Mouse (Mus musculus): ENCODE results near the gene Gm4756.

Gene Gm4756

DNA sequence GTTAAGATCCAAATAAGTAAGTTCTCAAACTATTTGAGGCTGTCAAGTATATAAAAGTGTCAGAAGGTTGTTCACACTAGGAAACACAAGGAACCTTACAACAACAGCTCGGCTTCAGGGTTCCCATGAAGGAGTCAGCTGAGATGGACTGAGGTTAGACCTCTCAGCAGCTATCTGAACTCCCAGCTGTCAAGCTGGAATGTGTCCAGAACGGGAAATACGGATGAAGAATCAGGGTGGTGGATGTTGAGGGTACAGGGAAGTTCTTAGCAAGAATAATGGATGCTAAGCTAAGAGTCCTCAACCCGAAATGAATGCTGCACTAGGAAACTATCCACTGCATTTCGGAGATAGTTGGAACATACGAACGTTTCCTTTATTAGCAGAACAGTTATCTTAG, 117.2 kb downstream of the Gm4756 start:
- in situ Hi-C loops (cut with MboI, MseI) = loop anchor here (10.0 to 25.0 kb wide), 2 partner anchors 502 to 1845 kb away; no protein-coding TSS in a partner anchor

All from T-helper 2 cell (primary cell).